Mouse (Mus musculus): ENCODE results near the gene Slc17a4.

DNA sequence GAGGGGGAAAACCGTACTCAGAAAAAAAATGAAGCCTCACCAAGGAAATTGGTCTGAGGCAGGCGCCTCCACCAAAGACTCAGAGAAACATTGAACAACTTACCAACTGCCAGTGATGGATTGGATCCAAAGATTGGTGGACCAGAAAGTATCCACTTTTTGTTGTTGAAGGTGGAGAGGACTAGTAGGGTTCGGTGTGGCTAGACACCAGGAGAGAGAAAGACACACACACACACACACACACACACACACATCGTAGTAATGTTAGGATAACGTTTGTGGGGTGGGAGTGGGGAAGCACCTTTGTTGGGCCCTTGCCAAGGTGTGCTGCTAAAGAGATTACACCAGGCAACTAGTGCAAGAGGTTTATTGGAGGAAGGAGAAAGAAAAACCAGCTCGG is 47.8 kb downstream of the Slc17a4 start:
- TF ChIP-seq POLR2A (IDR thresholded peaks at IDR 0.05; ENCODE audit: insufficient read depth, low read length): no peak
- TF ChIP-seq CTCF (IDR thresholded peaks at IDR 0.05; ENCODE audit: low read depth, low read length): no peak
